Mouse (Mus musculus) neural tube, embryonic 14.5 days (tissue): Measurements from ENCODE around the gene Samd8. TPM values are rescaled to one million over a fixed set of nuclear protein-coding genes. Genes with fewer than 3 reads are reported as not detected.

Experiments
- ATAC-seq: fragments of 200-750 bp; cut with Nextera tagmentation; 2 replicates; pipeline ENCODE4 v1.8.0; 2017; ENCODE audit warnings: low read depth, mild to moderate bottlenecking, moderate TSS enrichment, moderate library complexity
- H3K27ac ChIP-seq: fragments of 300-500 bp; sonication (generic); 2 replicates; pipeline ENCODE4 v1.5.1; 2014; ENCODE audit warnings: low read depth, mild to moderate bottlenecking, control low read depth, low read length, moderate library complexity, mixed read lengths
- H3K27me3 ChIP-seq: fragments of 300-500 bp; sonication (generic); 2 replicates; pipeline ENCODE4 v1.6.1; 2014; ENCODE audit warnings: low read length; ENCODE audit not compliant: control insufficient read depth, insufficient read depth
- H3K36me3 ChIP-seq: fragments of 300-500 bp; sonication (generic); 2 replicates; pipeline ENCODE4 v1.6.1; 2014; ENCODE audit warnings: low read length, mixed read lengths; ENCODE audit not compliant: control insufficient read depth, insufficient read depth
- H3K4me1 ChIP-seq: fragments of 300-500 bp; sonication (generic); 2 replicates; pipeline ENCODE4 v1.6.1; 2014; ENCODE audit warnings: low read length; ENCODE audit not compliant: control insufficient read depth, insufficient read depth
- H3K4me2 ChIP-seq: fragments of 300-500 bp; sonication (generic); 2 replicates; pipeline ENCODE4 v1.6.1; 2014; ENCODE audit warnings: mild to moderate bottlenecking, low read depth, low read length, control low read depth
- H3K4me3 ChIP-seq: fragments of 300-500 bp; sonication (generic); 2 replicates; pipeline ENCODE4 v1.5.1; 2014; ENCODE audit warnings: low read depth, low read length, control low read depth, mixed read lengths
- H3K9ac ChIP-seq: fragments of 300-500 bp; sonication (generic); replicated peaks from 2 replicates; pipeline ENCODE4 v1.6.1; 2014; ENCODE audit warnings: low read depth, mild to moderate bottlenecking, control low read depth, low read length, mixed read lengths
- H3K9me3 ChIP-seq: fragments of 300-500 bp; sonication (generic); 2 replicates; pipeline ENCODE4 v1.6.1; 2016; ENCODE audit warnings: low read length; ENCODE audit not compliant: control insufficient read depth
- WGBS: fragments of 180-500 bp; shearing (Covaris S2); extraction: QIAGEN DNeasy Blood & Tissue Kit; methylation state at CpG from one replicate; pipeline ENCODE4 v1.1.7; 2014; 5-methylcytosine and 5-hydroxymethylcytosine counted together
- polyA plus RNA-seq: library from polyadenylated mRNA; unstranded; fragments of >200 nt; fragmentation: Nextera tagmentation; extraction: Ambion mirVana; gene quantifications from 2 replicates; pipeline ENCODE4 v1.2.1, GENCODE M21; 2014

The Samd8 gene
- polyA plus RNA-seq, 1 experiment from 2014 or later: 26.6 TPM

GRCm38 (mm10) chr14:21825786-21826491 is 75.6 kb downstream of the Samd8 start:
- Histone ChIP-seq H3K4me1 (no peaks in the 10 kb centered on the region), H3K27me3 (no peaks in the 10 kb centered on the region), H3K9me3 (no peaks in the 10 kb centered on the region), H3K4me2 (no peak overlapping the region), H3K27ac (no peak overlapping the region), H3K36me3 (no peaks in the 10 kb centered on the region), H3K4me3 (no peak overlapping the region), H3K9ac (no peak overlapping the region)
- 76% methylated on average over 9 of the region's 9 CpGs for WGBS
- no peak for ATAC-seq

DNA sequence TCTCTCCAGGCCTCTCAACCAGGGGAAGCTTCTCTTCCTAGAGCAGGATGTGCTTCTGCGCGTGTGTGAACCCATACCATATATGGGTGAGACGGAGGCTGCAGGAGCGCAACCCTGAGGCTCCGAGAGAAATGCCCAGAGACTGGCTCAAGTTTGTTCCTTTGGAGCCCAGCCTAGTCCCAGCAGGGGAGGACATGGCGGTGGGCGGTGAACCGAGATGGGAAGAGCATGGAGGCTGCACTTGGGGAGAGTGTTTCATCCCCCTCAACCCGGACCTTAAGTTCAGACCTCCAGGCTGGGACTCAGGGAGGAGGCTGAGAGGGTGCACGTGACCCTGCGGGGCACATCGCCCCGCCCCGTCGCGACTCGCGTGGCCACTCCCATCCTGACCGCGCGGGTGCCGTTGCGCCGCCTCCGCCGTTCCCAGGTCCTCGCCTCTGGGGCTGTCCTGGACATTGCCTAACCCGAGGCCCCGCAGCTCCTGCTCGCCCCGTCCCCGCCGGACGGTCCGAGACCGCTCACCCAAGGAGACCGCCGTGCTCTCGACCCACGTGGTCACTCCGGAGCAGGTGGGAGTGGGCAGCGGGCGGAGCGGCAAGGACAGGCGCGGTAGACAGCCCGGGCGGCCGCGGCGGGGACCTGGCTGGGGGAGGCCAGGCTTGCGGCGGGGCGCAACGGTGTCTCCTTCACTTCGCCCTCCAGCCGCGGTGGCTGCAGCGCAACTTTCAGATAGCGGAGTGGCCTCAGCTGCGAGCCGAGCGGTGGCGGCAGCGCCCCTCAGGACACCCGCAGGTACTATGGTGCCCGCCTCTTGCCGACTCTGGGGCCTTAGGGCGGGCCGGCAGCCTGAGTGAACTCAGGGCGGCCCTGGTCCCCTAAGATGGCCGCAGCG is 80.8 kb downstream of the Samd8 start:
- peaks cover 14% of the 10 kb centered on the region for H3K4me1 ChIP-seq
- H3K27ac ChIP-seq: peak overlapping the region; percentile 92
- peak overlapping the region; percentile 85 for H3K9ac ChIP-seq
- no peaks in the 10 kb centered on the region for H3K9me3 ChIP-seq
- H3K36me3 ChIP-seq: no peaks in the 10 kb centered on the region; the same call in 1 of the 2 replicates
- WGBS: under 1% methylated on average over 66 of the region's 73 CpGs
- no peaks in the 10 kb centered on the region for H3K27me3 ChIP-seq
- H3K4me2 ChIP-seq: peak overlapping the region; percentile 75
- ATAC-seq: peak; percentile 97
- peak overlapping the region; percentile 91 for H3K4me3 ChIP-seq

GRCm38 (mm10) chr14:21831830-21832403 is 81.6 kb downstream of the Samd8 start:
- peak overlapping the region; percentile 75 for H3K4me2 ChIP-seq
- ATAC-seq: peak; percentile 10
- H3K36me3 ChIP-seq: no peaks in the 10 kb centered on the region; the same call in 1 of the 2 replicates
- peaks cover 14% of the 10 kb centered on the region for H3K4me1 ChIP-seq
- peak overlapping the region; percentile 85 for H3K9ac ChIP-seq
- no peaks in the 10 kb centered on the region for H3K9me3 ChIP-seq
- no peaks in the 10 kb centered on the region for H3K27me3 ChIP-seq
- peak overlapping the region; percentile 92 for H3K27ac ChIP-seq
- H3K4me3 ChIP-seq: peak overlapping the region; percentile 91
- WGBS: under 1% methylated on average over 28 of the region's 28 CpGs

DNA sequence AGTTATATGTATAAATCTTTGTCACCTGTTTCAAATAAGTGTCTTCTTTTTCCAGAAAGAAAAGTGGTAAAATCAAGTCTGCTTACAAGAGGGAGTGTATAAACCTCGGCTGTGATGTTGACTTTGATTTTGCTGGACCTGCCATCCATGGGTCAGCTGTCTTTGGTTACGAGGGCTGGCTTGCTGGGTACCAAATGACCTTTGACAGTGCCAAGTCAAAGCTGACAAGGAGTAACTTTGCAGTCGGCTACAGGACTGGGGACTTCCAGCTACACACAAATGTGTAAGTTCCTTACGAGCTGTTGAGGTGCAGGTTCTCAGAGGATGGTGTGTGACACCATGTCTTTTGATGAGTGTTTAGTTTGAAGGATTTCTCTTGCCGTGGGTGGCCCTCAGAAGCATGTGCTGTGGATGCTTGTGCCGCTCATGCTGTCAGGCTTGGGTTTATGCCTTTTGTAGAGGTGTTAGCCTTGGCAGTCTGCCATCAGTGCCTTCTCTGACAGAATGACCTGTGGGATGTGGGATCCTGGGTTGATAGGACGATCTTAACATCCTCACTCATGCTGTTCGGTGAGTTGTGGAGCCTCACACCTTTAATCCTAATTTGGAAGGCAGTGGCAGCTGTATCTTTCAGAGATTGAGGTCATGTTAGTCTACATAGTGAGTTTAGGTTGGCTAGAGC is 88.1 kb downstream of the Samd8 start:
- Histone ChIP-seq H3K4me2 (no peak overlapping the region), H3K27ac (no peak overlapping the region), H3K9me3 (no peaks in the 10 kb centered on the region), H3K4me1 (peaks cover 1% of the 10 kb centered on the region), H3K9ac (no peak overlapping the region), H3K4me3 (no peak overlapping the region), H3K27me3 (no peaks in the 10 kb centered on the region), H3K36me3 (peaks cover 30% of the 10 kb centered on the region)
- ATAC-seq: no peak
- 86% methylated on average over 8 of the region's 8 CpGs for WGBS

DNA sequence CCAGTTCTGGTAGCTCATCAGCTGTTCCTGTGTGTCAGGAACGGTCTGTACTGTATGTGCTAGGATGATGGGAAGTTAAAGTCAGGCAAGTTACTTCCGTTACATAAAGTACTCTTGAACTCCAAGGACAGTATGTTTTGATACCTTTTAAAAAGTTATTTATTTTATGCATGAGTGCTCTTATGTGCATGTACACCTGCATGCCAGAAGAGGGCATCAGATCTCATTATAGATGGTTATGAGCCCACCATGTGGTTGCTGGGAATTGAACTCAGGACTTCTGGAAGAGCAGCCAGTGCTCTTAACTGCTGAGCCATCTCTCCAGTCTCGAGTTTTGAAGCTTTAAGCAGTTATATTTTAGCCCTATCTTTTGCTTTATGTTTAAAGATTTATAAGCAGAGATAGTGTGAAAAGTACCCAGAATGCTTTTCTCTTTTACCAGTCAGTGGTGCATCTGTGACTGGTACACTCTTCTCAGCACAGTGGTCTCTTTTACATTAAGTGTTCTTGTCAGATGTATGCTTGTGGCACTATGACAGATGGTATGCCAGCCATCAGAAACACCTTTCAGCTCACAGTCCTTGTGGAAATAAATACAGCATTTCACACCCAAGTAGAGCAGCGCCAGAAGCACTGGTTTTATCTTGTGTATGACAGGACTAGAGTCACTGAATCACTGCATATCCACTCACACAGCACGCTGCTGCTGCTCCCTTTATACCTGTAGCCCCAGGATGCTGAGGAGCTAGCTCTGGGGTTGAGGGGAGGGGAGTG is 91.7 kb downstream of the Samd8 start:
- H3K4me3 ChIP-seq: no peak overlapping the region
- H3K36me3 ChIP-seq: peaks cover 52% of the 10 kb centered on the region
- no peak overlapping the region for H3K9ac ChIP-seq
- H3K27me3 ChIP-seq: no peaks in the 10 kb centered on the region
- ATAC-seq: no peak
- H3K9me3 ChIP-seq: no peaks in the 10 kb centered on the region
- no peak overlapping the region for H3K4me2 ChIP-seq
- no peak overlapping the region for H3K27ac ChIP-seq
- H3K4me1 ChIP-seq: no peaks in the 10 kb centered on the region
- WGBS: 93% methylated on average over 5 of the region's 5 CpGs

GRCm38 (mm10) chr14:21843263-21843662 is 92.9 kb downstream of the Samd8 start:
- no peak overlapping the region for H3K9ac ChIP-seq
- H3K9me3 ChIP-seq: no peaks in the 10 kb centered on the region
- no peak overlapping the region for H3K4me2 ChIP-seq
- WGBS: 92% methylated on average over 6 of the region's 6 CpGs
- ATAC-seq: no peak
- H3K4me1 ChIP-seq: peaks cover 5% of the 10 kb centered on the region
- no peaks in the 10 kb centered on the region for H3K27me3 ChIP-seq
- H3K36me3 ChIP-seq: peaks cover 44% of the 10 kb centered on the region
- H3K4me3 ChIP-seq: no peak overlapping the region
- H3K27ac ChIP-seq: no peak overlapping the region

GRCm38 (mm10) chr14:21846827-21847380 is 96.6 kb downstream of the Samd8 start:
- Histone ChIP-seq H3K4me1 (peaks cover 18% of the 10 kb centered on the region), H3K9ac (peak overlapping the region; percentile 66; the same call in 1 of the 2 replicates), H3K4me2 (peak overlapping the region; percentile 80), H3K4me3 (peak overlapping the region; percentile 64), H3K27me3 (no peaks in the 10 kb centered on the region), H3K36me3 (peaks cover 23% of the 10 kb centered on the region), H3K27ac (no peak overlapping the region), H3K9me3 (no peaks in the 10 kb centered on the region)
- ATAC-seq: no peak
- WGBS: 22% methylated on average over 10 of the region's 10 CpGs
